Comparison of ENCODE assay signal across 10 mouse cellular contexts in the genomic region with DNA sequence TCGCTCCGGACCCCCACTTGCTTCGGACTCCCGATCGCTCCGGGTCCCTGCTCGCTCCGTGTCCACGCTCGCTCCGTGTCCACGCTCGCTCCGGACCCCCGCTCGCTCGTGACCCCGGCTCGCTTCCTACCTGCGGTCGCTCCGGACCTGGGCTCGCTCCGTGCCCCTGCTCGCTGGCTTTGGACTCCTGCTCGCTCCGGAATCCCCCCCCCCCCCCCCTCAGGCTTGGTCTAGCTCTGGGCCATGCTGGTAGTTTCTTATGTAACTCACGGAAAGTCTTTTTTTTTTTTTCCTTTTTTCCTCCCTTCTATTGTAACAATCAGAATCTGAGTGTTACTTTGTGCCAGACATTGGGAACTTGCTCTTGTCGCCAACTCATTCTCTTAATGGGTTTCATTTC. TPM values are rescaled to one million over a fixed set of nuclear protein-coding genes. Genes with fewer than 3 reads are reported as not detected.
DNase-seq lines count a peak whose midpoint lies in the region; ATAC-seq and TF ChIP-seq lines count a peak whose summit lies in the region.
"Had no signal": no experiment of that assay in that cellular context is flagged by ENCODE, and none has a peak within 500 bp of the region (broad histone marks: within the 10 kb centered on the region; RNA-seq: fewer than 3 reads in every experiment).

No protein-coding gene starts in this region.

- no peak for ATAC-seq in heart, embryonic 11.5 days (replicated peaks; ENCODE audit: insufficient number of reproducible peaks, low FRiP score, low TSS enrichment)
- no peak for ATAC-seq in liver, embryonic 14.5 days (ENCODE audit: insufficient read depth)

- peaks cover 6% of the 10 kb centered on the region; the same call in 1 of the 2 replicates for H3K4me1 ChIP-seq in heart, embryonic 11.5 days (ENCODE audit: control insufficient read depth, insufficient read depth, low read length)
- H3K4me1 ChIP-seq in thymus, adult 2 months (replicated peaks; ENCODE audit: control insufficient read depth, insufficient read depth, low read length) = peaks cover 10% of the 10 kb centered on the region
- no peaks in the 10 kb centered on the region for H3K4me1 ChIP-seq in liver, embryonic 14.5 days (replicated peaks; ENCODE audit: control insufficient read depth in 2 of 2, insufficient read depth in 2 of 2, low read length in 1 of 2)

- 22% methylated on average over 28 of the region's 29 CpGs for WGBS in heart, embryonic 11.5 days (ENCODE audit: insufficient replicate concordance)
- 2% methylated on average over 29 of the region's 29 CpGs for WGBS in thymus, adult 2 months
- 1% methylated on average over 26 of the region's 29 CpGs for WGBS in liver, embryonic 14.5 days (ENCODE audit: insufficient replicate concordance)

- TF ChIP-seq EP300 in liver, embryonic 14.5 days (IDR thresholded peaks at IDR 0.05; ENCODE audit: low read depth) = no peak

- DNase-seq in heart, adult 18-20 months = no peak
- no peak for DNase-seq in thymus, adult 2 months
- DNase-seq in thymus, adult 18-20 months = no peak
- DNase-seq in liver, embryonic 14.5 days (ENCODE audit: low read depth in 3 of 3, low spot score in 3 of 3) = no peak
- no peak for DNase-seq in adrenal gland, adult (ENCODE audit: inconsistent age in 2 of 2, low spot score in 1 of 2)
- DNase-seq in adrenal gland, postnatal 25 days = no peak
- no peak for DNase-seq in layer of hippocampus, postnatal 14 days (ENCODE audit: low spot score in 2 of 2)

- no peak for TF ChIP-seq POLR2A in thymus, adult 2 months (IDR thresholded peaks at IDR 0.05; ENCODE audit: control insufficient read depth, extremely low read depth, insufficient read depth, low read length, poor library complexity)

- peaks cover 13% of the 10 kb centered on the region for H3K36me3 ChIP-seq in heart, embryonic 11.5 days (ENCODE audit: control insufficient read depth, insufficient read depth, low read length)
- H3K36me3 ChIP-seq in thymus, adult 2 months (ENCODE audit: control insufficient read depth, insufficient read depth, low read length) = no peaks in the 10 kb centered on the region
- no peaks in the 10 kb centered on the region for H3K36me3 ChIP-seq in liver, embryonic 14.5 days (replicated peaks; ENCODE audit: control insufficient read depth, insufficient read depth, low read depth)

- no peaks in the 10 kb centered on the region for H3K9me3 ChIP-seq in heart, embryonic 11.5 days (replicated peaks; ENCODE audit: control insufficient read depth, low read length)
- no peaks in the 10 kb centered on the region for H3K9me3 ChIP-seq in liver, embryonic 14.5 days (ENCODE audit: control insufficient read depth, low read length)

- no peak overlapping the region for H3K27ac ChIP-seq in heart, embryonic 11.5 days (ENCODE audit: low read depth, low read length)
- no peak overlapping the region for H3K27ac ChIP-seq in thymus, adult 2 months (ENCODE audit: control insufficient read depth, insufficient read depth, low read length)
- H3K27ac ChIP-seq in liver, embryonic 14.5 days = no peak overlapping the region

- peak overlapping the region; percentile 53 for H3K4me3 ChIP-seq in heart, embryonic 11.5 days (ENCODE audit: low read depth, low read length)
- H3K4me3 ChIP-seq in thymus, adult 2 months (ENCODE audit: control insufficient read depth, insufficient read depth, low read length) = peak overlapping the region; percentile 20; the same call in 1 of the 2 replicates
- H3K4me3 ChIP-seq in liver, embryonic 14.5 days (ENCODE audit: insufficient read depth in 1 of 2, low read depth in 2 of 2, low read length in 2 of 2) = peak overlapping the region in 1 of 2 experiments; percentile 26; a peak in 2 of 4 replicates

- H3K9ac ChIP-seq in heart, embryonic 11.5 days (ENCODE audit: low read depth, low read length) = 0 out of 2 replicates have a peak overlapping the region, but pooled peaks have one; percentile 22
- H3K9ac ChIP-seq in liver, embryonic 14.5 days (replicated peaks) = no peak overlapping the region

- peaks cover 23% of the 10 kb centered on the region for H3K27me3 ChIP-seq in heart, embryonic 11.5 days (ENCODE audit: control insufficient read depth, insufficient read depth, low read length)
- peaks cover 42% of the 10 kb centered on the region for H3K27me3 ChIP-seq in thymus, adult 2 months (ENCODE audit: control insufficient read depth, insufficient read depth, low read length)
- H3K27me3 ChIP-seq in liver, embryonic 14.5 days (ENCODE audit: control insufficient read depth, insufficient read depth, low read length) = peaks cover 67% of the 10 kb centered on the region

- H3K4me2 ChIP-seq in heart, embryonic 11.5 days = peak overlapping the region; percentile 81
- H3K4me2 ChIP-seq in liver, embryonic 14.5 days (ENCODE audit: low read depth) = peak overlapping the region; percentile 52

- TF ChIP-seq CTCF in thymus, adult 2 months (IDR thresholded peaks at IDR 0.05; ENCODE audit: borderline replicate concordance, control insufficient read depth, extremely low read depth, insufficient read depth, low read length, poor library complexity) = no peak
- TF ChIP-seq CTCF in liver, embryonic 14.5 days (IDR thresholded peaks at IDR 0.05; ENCODE audit: low read depth) = no peak

RNA-seq across cellular contexts. Expression of gene Slfn5, which starts 18.0 kb away (rescaled TPM):
- polyA plus RNA-seq in heart, embryonic 11.5 days (2014; fragmentation: Nextera tagmentation; extraction: Ambion mirVana) = 0.68 and 1.4 TPM in 2 replicates
- total RNA-seq in heart, adult 18-20 months (2021) = 10 to 100 TPM; 50.5 to 65.6 TPM
- polyA plus RNA-seq in thymus, adult 2 months (2012; rRNA removed) = 7.0 and 8.4 TPM in 2 replicates
- polyA plus RNA-seq in liver, embryonic 14.5 days (2012; rRNA removed) = 0.31 and 0.54 TPM in 2 replicates
- polyA plus RNA-seq in liver, embryonic 14.5 days (2014; fragmentation: Nextera tagmentation; extraction: Ambion mirVana) = 0.81 and 0.84 TPM in 2 replicates
- total RNA-seq in adrenal gland, postnatal 25 days (2021) = 24.7 and 32.5 TPM in 2 replicates
- total RNA-seq in layer of hippocampus, postnatal 14 days (2021) = 1 to 10 TPM; 3.2 to 4.6 TPM

RNA-seq across cellular contexts. Expression of gene Unc45b, which starts 22.8 kb away (rescaled TPM):
- polyA plus RNA-seq in heart, embryonic 11.5 days (2014; fragmentation: Nextera tagmentation; extraction: Ambion mirVana) = 174 and 220 TPM in 2 replicates
- total RNA-seq in heart, adult 18-20 months (2021) = 100 to 1,000 TPM; 185 to 201 TPM
- 1.2 and 7.1 TPM in 2 replicates for polyA plus RNA-seq in thymus, adult 2 months (2012; rRNA removed)
- polyA plus RNA-seq in liver, embryonic 14.5 days (2012; rRNA removed) = 0.21 and 0.45 TPM in 2 replicates
- polyA plus RNA-seq in liver, embryonic 14.5 days (2014; fragmentation: Nextera tagmentation; extraction: Ambion mirVana) = 0.57 and 0.95 TPM in 2 replicates
- 6.2 and 9.8 TPM in 2 replicates for total RNA-seq in adrenal gland, postnatal 25 days (2021)
- total RNA-seq in layer of hippocampus, postnatal 14 days (2021) = 1 to 10 TPM; 4.0 to 5.8 TPM

RNA-seq across cellular contexts. Expression of gene Nle1, which starts 25.0 kb away (rescaled TPM):
- 16.7 and 22.9 TPM in 2 replicates for polyA plus RNA-seq in heart, embryonic 11.5 days (2014; fragmentation: Nextera tagmentation; extraction: Ambion mirVana)
- total RNA-seq in heart, adult 18-20 months (2021) = 10 to 100 TPM; 11.7 to 12.4 TPM
- polyA plus RNA-seq in thymus, adult 2 months (2012; rRNA removed) = 81.4 and 85.8 TPM in 2 replicates
- 26.1 and 27.2 TPM in 2 replicates for polyA plus RNA-seq in liver, embryonic 14.5 days (2012; rRNA removed)
- 11.9 and 13.8 TPM in 2 replicates for polyA plus RNA-seq in liver, embryonic 14.5 days (2014; fragmentation: Nextera tagmentation; extraction: Ambion mirVana)
- 23.5 and 31.4 TPM in 2 replicates for total RNA-seq in adrenal gland, postnatal 25 days (2021)
- total RNA-seq in layer of hippocampus, postnatal 14 days (2021) = 10 to 100 TPM; 34.4 to 35.1 TPM

RNA-seq across cellular contexts. Expression of gene Fndc8, which starts 41.3 kb away (rescaled TPM):
- 0.10 TPM in 1 of 2 replicates, not detected in the other for polyA plus RNA-seq in heart, embryonic 11.5 days (2014; fragmentation: Nextera tagmentation; extraction: Ambion mirVana)
- not detected for total RNA-seq in heart, adult 18-20 months (2021)
- polyA plus RNA-seq in thymus, adult 2 months (2012; rRNA removed) = 0.23 and 0.36 TPM in 2 replicates
- polyA plus RNA-seq in liver, embryonic 14.5 days (2012; rRNA removed) = 0.07 and 0.09 TPM in 2 replicates
- polyA plus RNA-seq in liver, embryonic 14.5 days (2014; fragmentation: Nextera tagmentation; extraction: Ambion mirVana) = 0.04 and 0.18 TPM in 2 replicates
- total RNA-seq in adrenal gland, postnatal 25 days (2021) = 0.18 TPM in 1 of 2 replicates, not detected in the other
- not detected for total RNA-seq in layer of hippocampus, postnatal 14 days (2021)
- total RNA-seq: gastrocnemius, adult 18-20 months had no signal
- polyA plus RNA-seq: brain, embryonic 14.5 days had no signal

RNA-seq across cellular contexts. Expression of gene Rad51d, which starts 42.8 kb away (rescaled TPM):
- 15.3 and 16.4 TPM in 2 replicates for polyA plus RNA-seq in heart, embryonic 11.5 days (2014; fragmentation: Nextera tagmentation; extraction: Ambion mirVana)
- 10 to 100 TPM; 10.5 to 12.0 TPM for total RNA-seq in heart, adult 18-20 months (2021)
- 22.0 and 22.6 TPM in 2 replicates for polyA plus RNA-seq in thymus, adult 2 months (2012; rRNA removed)
- polyA plus RNA-seq in liver, embryonic 14.5 days (2012; rRNA removed) = 2.8 and 3.5 TPM in 2 replicates
- 5.8 and 6.8 TPM in 2 replicates for polyA plus RNA-seq in liver, embryonic 14.5 days (2014; fragmentation: Nextera tagmentation; extraction: Ambion mirVana)
- 15.1 and 19.1 TPM in 2 replicates for total RNA-seq in adrenal gland, postnatal 25 days (2021)
- 10 to 100 TPM; 12.5 to 13.2 TPM for total RNA-seq in layer of hippocampus, postnatal 14 days (2021)

Comparison
In these comparisons a context has a peak if more than half of its experiments do, and no peak if none do; other contexts are left out.
1. RNA of gene Unc45b, which starts 22.8 kb away (total RNA-seq): 185 to 201 TPM in heart, adult 18-20 months; 6.2 to 9.8 TPM in adrenal gland, postnatal 25 days and 4.0 to 5.8 TPM in layer of hippocampus, postnatal 14 days; every median in the first group is over 10 times any median in the second.